Mouse (Mus musculus) kidney, adult 2 months (tissue): Measurements from ENCODE around the gene Pomc.

ENCODE experiments used
- CTCF ChIP-seq: fragments of 200-500 bp; conservative IDR thresholded peaks from 2 replicates; pipeline ENCODE4 v1.5.1; 2011; ENCODE audit warnings: low read depth, mild to moderate bottlenecking, control low read depth, low read length, moderate library complexity, mixed read lengths; ENCODE audit not compliant: insufficient read depth, insufficient read length
- POLR2A ChIP-seq: fragments of 200-500 bp; IDR thresholded peaks from one replicate; pipeline ENCODE4 v1.6.1; 2011; ENCODE audit warnings: low read depth, low read length, control low read depth

DNA sequence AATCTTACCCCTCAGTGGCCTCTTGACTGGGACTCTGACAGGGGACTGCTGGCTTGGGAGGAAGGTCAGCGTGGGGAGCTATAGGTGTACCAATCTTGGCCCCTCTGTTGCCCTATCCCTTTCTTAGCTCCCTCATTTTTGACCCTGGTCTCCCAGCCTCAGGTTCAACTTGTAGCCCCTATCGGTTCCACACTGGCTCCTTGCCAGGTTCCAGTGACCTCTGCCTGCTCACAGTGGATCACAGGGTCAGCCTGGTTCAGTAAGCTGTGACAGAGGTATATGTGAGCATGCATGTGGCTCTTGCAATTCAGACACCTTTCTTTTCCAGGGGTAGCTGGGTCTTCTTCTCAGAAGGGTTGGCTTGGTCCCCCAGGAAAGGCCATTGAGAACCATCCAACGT lies 38.9 kb upstream of the Pomc start:
- no peak for TF ChIP-seq POLR2A
- no peak for TF ChIP-seq CTCF
